Mouse (Mus musculus): ENCODE measurements at regions not wholly inside any gene's neighbourhood (a gene's known extent, or its start where the extent isn't known, plus 50 kb on each side); places are given as distances from the start of the nearest gene placed in this dataset.

DNA sequence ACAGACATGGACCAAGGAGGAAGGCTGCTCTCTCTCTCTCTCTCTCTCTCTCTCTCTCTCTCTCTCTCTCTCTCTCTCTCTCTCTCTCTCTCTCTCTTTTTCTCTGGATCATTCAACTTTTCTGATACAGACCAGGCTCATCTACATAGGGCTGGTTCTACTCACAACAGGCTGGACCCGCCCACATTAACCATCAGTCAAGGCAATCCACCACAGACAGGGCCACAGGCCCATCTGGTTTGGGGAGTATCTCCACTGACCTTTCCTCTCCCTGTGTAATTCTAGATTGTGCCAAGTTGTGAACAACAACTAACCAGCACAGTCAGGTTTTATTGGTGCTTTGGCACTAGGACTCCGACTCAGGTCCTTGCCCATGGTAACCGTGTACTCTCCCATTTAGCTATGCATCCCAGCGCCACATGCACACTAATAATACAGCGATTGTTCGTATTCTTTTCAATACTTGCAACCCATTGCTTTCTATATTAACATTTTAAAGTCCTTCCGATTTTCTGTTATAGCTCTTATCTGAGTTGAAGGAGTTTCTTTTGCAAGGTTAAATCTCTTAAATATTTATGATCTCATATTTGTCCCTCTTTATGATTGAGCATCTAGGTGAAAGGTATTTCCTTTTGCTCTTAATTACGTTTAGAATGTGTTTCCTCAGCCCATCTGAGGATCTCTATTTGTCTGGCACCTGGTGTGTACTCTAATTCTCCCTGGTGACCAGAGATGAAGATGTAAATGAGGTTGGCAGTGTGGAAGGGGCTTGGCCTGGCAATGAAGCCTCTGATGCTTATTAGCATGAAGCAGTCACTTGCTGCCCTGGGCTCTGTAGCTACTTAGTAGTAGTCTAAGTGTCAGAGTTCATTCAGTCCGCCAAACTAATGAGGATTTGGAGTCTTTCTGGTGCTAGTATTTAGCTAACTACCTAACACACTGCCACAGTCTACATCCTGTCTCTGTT lies 117.7 kb upstream of the App start:
- Histone ChIP-seq H3K27ac (ENCODE audit: insufficient read depth, low read depth) (no peak overlapping the region), H3K27me3 (replicated peaks) (no peaks in the 10 kb centered on the region), H3K9me3 (replicated peaks; ENCODE audit: low read length) (no peaks in the 10 kb centered on the region), H3K4me3 (replicated peaks in 1 of 3; ENCODE audit: low read depth in 2 of 3, low read length in 2 of 3, poor library complexity in 1 of 3) (no peak overlapping the region), H3K4me1 (ENCODE audit: control insufficient read depth in 1 of 2, insufficient read depth in 2 of 2) (peaks cover 2% of the 10 kb centered on the region in 2 experiments; a peak in 1 of 4 replicates), H3K4me2 (ENCODE audit: insufficient read depth, low read depth, poor library complexity, severe bottlenecking) (no peak overlapping the region), H3K36me3 (replicated peaks in 1 of 2; ENCODE audit: control insufficient read depth in 1 of 2, insufficient read depth in 1 of 2, low read length in 1 of 2) (no peaks in the 10 kb centered on the region), H3K79me2 (replicated peaks; ENCODE audit: control insufficient read depth, extremely low read depth, insufficient read depth, poor library complexity, severe bottlenecking) (no peaks in the 10 kb centered on the region), H3K9ac (ENCODE audit: insufficient read depth, low read depth) (no peak overlapping the region)
- dilution Hi-C loops (cut with MboI; ENCODE audit: extremely low pct_ligation_motif_present, extremely low pct_unique_long_range_greater_than_20kb, low sequenced_read_pairs) (no loop called here), in situ Hi-C loops (cut with MboI; ENCODE audit: low pct_ligation_motif_present, low pct_unique_long_range_greater_than_20kb, low sequenced_read_pairs) (no loop called here)
- no peak for TF ChIP-seq EP300 (IDR thresholded peaks at IDR 0.05; ENCODE audit: low read length)
- no peak for TF ChIP-seq CHD2 (IDR thresholded peaks at IDR 0.05; ENCODE audit: low read length)
- no peak for TF ChIP-seq CHD1 (IDR thresholded peaks at IDR 0.05; ENCODE audit: low read depth, low read length)
- TF ChIP-seq MXI1 (IDR thresholded peaks at IDR 0.05; ENCODE audit: low read depth, low read length), result no peak
- no peak for TF ChIP-seq SIN3A (IDR thresholded peaks at IDR 0.05; ENCODE audit: low read length)
- TF ChIP-seq NELFE (IDR thresholded peaks at IDR 0.05; ENCODE audit: low read depth, low read length), result no peak
- no peak for TF ChIP-seq RAD21 (IDR thresholded peaks at IDR 0.05; ENCODE audit: low read depth, low read length)
- no peak for TF ChIP-seq ZNF384 (IDR thresholded peaks at IDR 0.05; ENCODE audit: low read depth, low read length)
- no peak for TF ChIP-seq POLR2AphosphoS2 (IDR thresholded peaks at IDR 0.05; ENCODE audit: low read depth, low read length)
- TF ChIP-seq ETS1 (conservative IDR thresholded peaks at IDR 0.05; ENCODE audit: low read depth, low read length), result no peak
- TF ChIP-seq IRF4 (IDR thresholded peaks at IDR 0.05; ENCODE audit: low read depth, low read length), result no peak
- DNase-seq (ENCODE audit: extremely low read depth), result no peak

DNA sequence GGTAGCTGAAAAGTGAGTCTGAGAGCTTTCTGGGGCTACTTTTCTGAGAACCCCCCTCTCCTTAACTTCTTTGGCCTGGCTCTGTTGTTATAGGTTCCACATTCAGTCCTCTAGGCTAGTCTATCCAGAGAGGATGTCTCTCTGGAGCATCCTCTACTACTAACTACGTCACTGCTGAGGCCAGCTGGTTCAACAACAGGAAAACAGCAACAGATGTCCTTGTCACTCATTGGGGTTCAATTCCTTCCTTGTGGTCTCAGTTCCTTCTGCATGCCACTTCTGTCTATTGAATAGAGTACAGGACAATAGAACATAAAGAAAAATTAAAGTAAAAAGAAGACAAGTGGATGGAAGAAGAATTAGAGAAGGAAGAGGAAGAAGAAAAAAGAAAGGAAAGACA lies 104.3 kb upstream of the App start:
- DNase-seq (ENCODE audit: extremely low read depth), result no peak
- in situ Hi-C loops (cut with MboI; ENCODE audit: low pct_ligation_motif_present, low pct_unique_long_range_greater_than_20kb, low sequenced_read_pairs), result no loop called here
- Histone ChIP-seq H3K9ac (ENCODE audit: insufficient read depth, low read depth) (no peak overlapping the region), H3K36me3 (replicated peaks in 1 of 2; ENCODE audit: control insufficient read depth in 1 of 2, insufficient read depth in 1 of 2, low read length in 1 of 2) (no peaks in the 10 kb centered on the region), H3K79me2 (replicated peaks; ENCODE audit: control insufficient read depth, extremely low read depth, insufficient read depth, poor library complexity, severe bottlenecking) (no peaks in the 10 kb centered on the region), H3K4me2 (ENCODE audit: insufficient read depth, low read depth, poor library complexity, severe bottlenecking) (no peak overlapping the region), H3K27ac (ENCODE audit: insufficient read depth, low read depth) (no peak overlapping the region), H3K4me3 (replicated peaks in 1 of 3; ENCODE audit: low read depth in 2 of 3, low read length in 2 of 3, poor library complexity in 1 of 3) (no peak overlapping the region), H3K27me3 (replicated peaks) (no peaks in the 10 kb centered on the region), H3K4me1 (ENCODE audit: control insufficient read depth in 1 of 2, insufficient read depth in 2 of 2) (peaks cover 3 to 8% of the 10 kb centered on the region in 2 experiments; a peak in 2 of 4 replicates), H3K9me3 (replicated peaks; ENCODE audit: low read length) (no peaks in the 10 kb centered on the region)
- no peak for TF ChIP-seq MAX (IDR thresholded peaks at IDR 0.05; ENCODE audit: low read length)
- TF ChIP-seq TCF12 (IDR thresholded peaks at IDR 0.05; ENCODE audit: low read depth, low read length), result no peak
- TF ChIP-seq NELFE (IDR thresholded peaks at IDR 0.05; ENCODE audit: low read depth, low read length), result no peak
- TF ChIP-seq USF1 (IDR thresholded peaks at IDR 0.05; ENCODE audit: low read depth, low read length), result no peak
- no peak for TF ChIP-seq UBTF (IDR thresholded peaks at IDR 0.05; ENCODE audit: low read depth, low read length)
- TF ChIP-seq MXI1 (IDR thresholded peaks at IDR 0.05; ENCODE audit: low read depth, low read length), result no peak
- no peak for TF ChIP-seq MAZ (IDR thresholded peaks at IDR 0.05; ENCODE audit: low read depth, low read length)
- TF ChIP-seq MYC (IDR thresholded peaks at IDR 0.05; ENCODE audit: low read depth, low read length), result no peak
- no peak for TF ChIP-seq POLR2AphosphoS2 (IDR thresholded peaks at IDR 0.05; ENCODE audit: low read depth, low read length)
- no peak for TF ChIP-seq RAD21 (IDR thresholded peaks at IDR 0.05; ENCODE audit: low read depth, low read length)
- TF ChIP-seq E2F4 (IDR thresholded peaks at IDR 0.05; ENCODE audit: insufficient replicate concordance, low read depth, low read length), result no peak
- no peak for TF ChIP-seq PAX5 (IDR thresholded peaks at IDR 0.05; ENCODE audit: low read length)
- no peak for TF ChIP-seq SMC3 (IDR thresholded peaks at IDR 0.05; ENCODE audit: low read depth, low read length)
- no peak for TF ChIP-seq ZNF384 (IDR thresholded peaks at IDR 0.05; ENCODE audit: low read depth, low read length)
- dilution Hi-C loops (cut with MboI; ENCODE audit: extremely low pct_ligation_motif_present, extremely low pct_unique_long_range_greater_than_20kb, low sequenced_read_pairs), result no loop called here
